Mouse (Mus musculus) cerebellum, adult 8-10 months (tissue): ENCODE results near the gene Gm7030.
"Not testable (repeated sequence)": the region's sequence is repeated elsewhere in the genome, so short reads cannot be mapped to it uniquely, and the experiment has no call there.

ENCODE experiments used
- DNase-seq: peaks from one replicate; pipeline ENCODE4 v3.0.0; 2022

Gm7030 gene

GRCm38 (mm10) chr17:36135421-36136231 is 6.4 kb upstream of the Gm7030 start:
- not testable (repeated sequence) for DNase-seq

GRCm38 (mm10) chr17:36131516-36132265 is 2.5 kb upstream of the Gm7030 start:
- DNase-seq: no peak

- DNase-seq: not testable (repeated sequence)
Observed at GRCm38 (mm10) chr17:36128525-36128924, 700 bp downstream of the Gm7030 start.

- DNase-seq: not testable (repeated sequence)
Observed at GRCm38 (mm10) chr17:36124111-36124510, 5.1 kb downstream of the Gm7030 start.

- DNase-seq: not testable (repeated sequence)
Observed at GRCm38 (mm10) chr17:36121352-36122020, 7.7 kb downstream of the Gm7030 start, which contains the start of gene Gm19684. Gene Gm19684, plus strand, starts transcription at chr17:36121678.

GRCm38 (mm10) chr17:36120839-36121238 is 8.4 kb downstream of the Gm7030 start:
- DNase-seq: not testable (repeated sequence)

- not testable (repeated sequence) for DNase-seq
Observed at GRCm38 (mm10) chr17:36116545-36116944, 12.7 kb downstream of the Gm7030 start.

GRCm38 (mm10) chr17:36113979-36114593 is 15.1 kb downstream of the Gm7030 start:
- peak; percentile 19 for DNase-seq

GRCm38 (mm10) chr17:36111510-36111868 is 17.7 kb downstream of the Gm7030 start:
- not testable (repeated sequence) for DNase-seq

GRCm38 (mm10) chr17:36110641-36111509 is 18.4 kb downstream of the Gm7030 start:
- not testable (repeated sequence) for DNase-seq

GRCm38 (mm10) chr17:36110129-36110528 is 19.1 kb downstream of the Gm7030 start:
- DNase-seq: not testable (repeated sequence)

GRCm38 (mm10) chr17:36102091-36102490 is 27.1 kb downstream of the Gm7030 start:
- DNase-seq: not testable (repeated sequence)

- DNase-seq: not testable (repeated sequence)
Observed at GRCm38 (mm10) chr17:36099603-36100002, 29.6 kb downstream of the Gm7030 start.

- DNase-seq: no peak
Observed at GRCm38 (mm10) chr17:36093936-36094335, 35.3 kb downstream of the Gm7030 start.

GRCm38 (mm10) chr17:36092520-36092919 is 36.7 kb downstream of the Gm7030 start:
- DNase-seq: not testable (repeated sequence)

- DNase-seq: not testable (repeated sequence)
Observed at GRCm38 (mm10) chr17:36091933-36092332, 37.3 kb downstream of the Gm7030 start.

GRCm38 (mm10) chr17:36085976-36086375 is 43.2 kb downstream of the Gm7030 start:
- DNase-seq: not testable (repeated sequence)

GRCm38 (mm10) chr17:36083870-36084451 is 45.3 kb downstream of the Gm7030 start:
- DNase-seq: no peak

- DNase-seq: no peak
Observed at GRCm38 (mm10) chr17:36083266-36083869, 45.9 kb downstream of the Gm7030 start.

GRCm38 (mm10) chr17:36082519-36083232 is 46.5 kb downstream of the Gm7030 start:
- DNase-seq: not testable (repeated sequence)
